Mouse (Mus musculus) MEL (cell line): Measurements from ENCODE around the gene Specc1l.

Source experiments
- CTCF ChIP-seq, 3 experiments: IDR thresholded peaks in 2 of 3; conservative IDR thresholded peaks in 1 of 3; 2 replicates each; pipeline ENCODE4 v1.5.1; 2011 to 2012; ENCODE audit warnings: low read length in 3 of 3, low read depth in 2 of 3, mild to moderate bottlenecking in 2 of 3, improper control_type of control experiment in 1 of 3, inconsistent platforms in 1 of 3, mixed read lengths in 1 of 3, moderate library complexity in 1 of 3; ENCODE audit not compliant: control insufficient read depth in 1 of 3, insufficient read depth in 1 of 3, poor library complexity in 1 of 3, severe bottlenecking in 1 of 3
- MXI1 ChIP-seq: IDR thresholded peaks from 2 replicates; pipeline ENCODE4 v1.6.1; 2011; ENCODE audit warnings: mild to moderate bottlenecking, low read depth, low read length, improper control_type of control experiment
- POLR2A ChIP-seq, 2 experiments: IDR thresholded peaks; 2 replicates each; pipeline ENCODE4 v1.6.1; 2011 to 2012; ENCODE audit warnings: low read length in 2 of 2, mild to moderate bottlenecking in 2 of 2, control low read depth in 1 of 2, improper control_type of control experiment in 1 of 2, low read depth in 1 of 2, moderate library complexity in 1 of 2; ENCODE audit not compliant: control insufficient read depth in 1 of 2, insufficient read depth in 1 of 2, poor library complexity in 1 of 2
- TBP ChIP-seq: IDR thresholded peaks from 2 replicates; pipeline ENCODE4 v1.8.0; 2011; ENCODE audit warnings: low read depth, low read length, improper control_type of control experiment
- USF1 ChIP-seq: IDR thresholded peaks from 2 replicates; pipeline ENCODE4 v1.6.1; 2014; ENCODE audit warnings: low read depth, mild to moderate bottlenecking, inconsistent platforms, low read length, improper control_type of control experiment, moderate library complexity
- ZNF384 ChIP-seq: IDR thresholded peaks from 2 replicates; pipeline ENCODE4 v1.6.1; 2012; ENCODE audit warnings: low read depth, mild to moderate bottlenecking, inconsistent platforms, low read length, improper control_type of control experiment

- TF ChIP-seq MXI1 (no peak), TBP (no peak), ZNF384 (no peak), POLR2A (IDR thresholded peaks at IDR 0.05; ENCODE audit: control insufficient read depth in 1 of 2, insufficient read depth in 1 of 2, low read depth in 1 of 2, low read length in 2 of 2, poor library complexity in 1 of 2) (no peak), CTCF (IDR thresholded peaks at IDR 0.05 in 2 of 3, conservative IDR thresholded peaks at IDR 0.05 in 1 of 3; ENCODE audit: control insufficient read depth in 1 of 3, insufficient read depth in 1 of 3, low read depth in 2 of 3, low read length in 3 of 3, poor library complexity in 1 of 3, severe bottlenecking in 1 of 3) (no peak), USF1 (no peak)
Measured at GRCm38 (mm10) chr10:75315756-75316155, 103.9 kb downstream of the Specc1l start.
